Mouse (Mus musculus): ENCODE data around the gene Nt5c. TPM values are rescaled to one million over a fixed set of nuclear protein-coding genes. Genes with fewer than 3 reads are reported as not detected.

Nt5c gene
- polyA plus RNA-seq, 1 experiment from 2014 or later: 67.4 TPM

DNA sequence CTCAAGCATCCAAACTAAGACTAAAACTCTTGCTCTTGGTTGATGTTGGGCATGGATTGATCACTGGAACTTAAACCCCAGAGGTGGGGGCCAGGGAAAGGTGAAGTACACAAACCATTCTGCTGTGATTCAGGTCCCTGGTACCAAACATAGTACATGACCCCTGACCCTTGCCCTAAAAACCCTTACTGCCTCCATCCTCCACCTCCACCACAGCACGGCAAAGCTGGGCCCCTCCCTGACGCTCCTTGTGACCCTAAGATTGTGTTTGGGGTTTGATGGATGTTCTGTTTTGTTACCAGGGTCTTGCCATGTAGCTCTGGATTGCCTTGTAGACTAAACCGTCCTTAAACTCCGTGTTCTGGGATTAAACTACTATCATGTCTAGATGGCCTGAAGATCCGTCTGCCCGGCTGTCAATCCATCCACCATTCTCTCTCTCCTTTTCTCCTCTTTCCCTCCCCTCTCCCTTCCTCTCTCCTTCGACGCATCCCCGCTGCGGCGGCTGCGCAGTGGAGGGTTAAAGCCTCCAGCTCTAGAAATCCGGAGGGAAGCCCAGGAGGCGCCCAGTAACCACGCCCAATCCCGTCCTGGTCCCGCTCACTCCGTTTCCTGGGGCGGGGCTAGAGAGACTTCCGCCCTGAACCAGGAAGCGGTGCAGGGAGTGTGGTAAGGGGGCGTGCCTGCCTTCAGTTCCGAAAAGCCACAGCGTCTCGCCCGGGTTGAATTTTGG, 16.5 kb downstream of the Nt5c start, which contains the start of gene Armc7:
Armc7 (plus strand) TSS at position 643 of the 733 bp plus-strand sequence.
- Histone ChIP-seq H3K27me3 (ENCODE audit: control insufficient read depth, insufficient read depth, low read length) (no peaks in the 10 kb centered on the region), H3K9me3 (replicated peaks; ENCODE audit: control insufficient read depth, low read length) (no peaks in the 10 kb centered on the region), H3K4me1 (ENCODE audit: control insufficient read depth, insufficient read depth, low read length) (peaks cover 6% of the 10 kb centered on the region), H3K4me2 (ENCODE audit: low read depth, low read length) (peak within 1 kb of the TSS; percentile 93), H3K36me3 (replicated peaks; ENCODE audit: control insufficient read depth, insufficient read depth, low read depth, low read length) (no peaks in the 10 kb centered on the region), H3K4me3 (ENCODE audit: low read depth, low read length) (peak within 1 kb of the TSS; percentile 80), H3K27ac (replicated peaks; ENCODE audit: low read depth, low read length) (peak within 1 kb of the TSS; percentile 56), H3K9ac (replicated peaks; ENCODE audit: low read length) (peak within 1 kb of the TSS; percentile 74)
- ATAC-seq (replicated peaks; ENCODE audit: insufficient number of reproducible peaks, low FRiP score, low TSS enrichment, low read depth): peak; percentile 94
- DNase-seq (ENCODE audit: low spot score): peak; percentile 98
- WGBS: under 1% methylated on average over 26 of the region's 26 CpGs

DNA sequence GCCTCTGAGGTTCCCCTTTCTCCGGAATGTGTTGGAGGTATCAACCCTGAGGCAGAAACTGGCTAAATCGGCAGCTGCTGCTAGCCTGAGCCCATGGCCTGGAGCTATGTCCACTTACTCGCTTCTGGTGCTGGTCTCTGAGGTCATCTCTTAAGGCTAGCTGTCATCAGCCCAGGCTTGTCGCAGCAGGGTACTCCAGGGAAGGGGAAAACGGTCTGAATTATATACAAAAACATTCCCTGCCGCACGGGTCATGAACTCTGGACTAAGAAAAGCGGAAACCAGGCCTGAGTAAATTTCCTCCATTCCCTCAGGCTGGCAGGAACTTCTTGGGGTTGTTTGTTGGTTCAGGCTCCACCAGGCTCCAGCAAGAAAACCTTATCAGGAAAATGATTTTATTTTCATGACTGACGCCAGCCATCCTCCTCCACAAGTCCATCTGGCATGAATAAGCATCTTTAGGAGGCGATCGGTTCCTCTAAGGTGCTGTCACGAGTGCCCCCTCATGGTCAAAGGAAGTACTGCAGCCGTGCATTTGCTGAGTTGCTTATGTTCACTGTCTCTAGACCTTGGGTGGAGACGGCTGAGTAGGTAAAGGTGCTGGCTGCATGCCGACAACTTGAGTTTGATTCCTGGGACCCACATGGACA, 17.9 kb downstream of the Nt5c start:
- Histone ChIP-seq H3K4me3 (ENCODE audit: low read depth, low read length) (no peak overlapping the region), H3K27ac (replicated peaks; ENCODE audit: low read depth, low read length) (peak overlapping the region; percentile 66), H3K9me3 (replicated peaks; ENCODE audit: control insufficient read depth, low read length) (no peaks in the 10 kb centered on the region), H3K4me2 (ENCODE audit: low read depth, low read length) (peak overlapping the region; percentile 17; the same call in 1 of the 2 replicates), H3K27me3 (ENCODE audit: control insufficient read depth, insufficient read depth, low read length) (no peaks in the 10 kb centered on the region), H3K36me3 (replicated peaks; ENCODE audit: control insufficient read depth, insufficient read depth, low read depth, low read length) (no peaks in the 10 kb centered on the region), H3K9ac (replicated peaks; ENCODE audit: low read length) (0 out of 2 replicates have a peak overlapping the region, but pooled peaks have one; percentile 5), H3K4me1 (ENCODE audit: control insufficient read depth, insufficient read depth, low read length) (peaks cover 6% of the 10 kb centered on the region)
- ATAC-seq (replicated peaks; ENCODE audit: insufficient number of reproducible peaks, low FRiP score, low TSS enrichment, low read depth) (0 out of 2 replicates have a peak, but pooled peaks have one; percentile 4), DNase-seq (ENCODE audit: low spot score) (peak; percentile 99)
- WGBS: 7% methylated on average over 15 of the region's 15 CpGs

DNA sequence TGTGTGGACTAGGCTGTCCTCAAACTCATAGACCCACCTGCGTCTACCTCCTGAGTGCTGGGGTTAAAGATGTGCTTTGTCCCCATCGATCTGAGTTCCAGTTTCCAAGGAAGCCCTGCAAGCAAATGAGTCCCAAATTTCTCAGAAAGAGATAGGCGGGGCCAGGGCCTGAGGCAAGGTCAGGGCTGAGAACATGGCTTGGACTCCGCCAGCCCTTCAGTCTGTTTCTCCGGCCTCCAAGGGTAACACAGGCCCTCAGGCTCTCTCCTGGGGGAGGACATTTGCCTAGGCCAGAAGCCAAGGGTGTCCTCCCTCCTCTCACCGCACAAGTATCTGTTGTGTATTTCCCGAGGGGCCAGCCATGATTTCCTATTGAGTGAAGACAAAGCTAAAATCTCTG, 19.5 kb downstream of the Nt5c start:
- DNase-seq (ENCODE audit: low spot score) (no peak), ATAC-seq (replicated peaks; ENCODE audit: insufficient number of reproducible peaks, low FRiP score, low TSS enrichment, low read depth) (no peak)
- H3K27ac ChIP-seq (replicated peaks; ENCODE audit: low read depth, low read length): no peak overlapping the region
- H3K36me3 ChIP-seq (replicated peaks; ENCODE audit: control insufficient read depth, insufficient read depth, low read depth, low read length): no peaks in the 10 kb centered on the region
- no peak overlapping the region for H3K9ac ChIP-seq (replicated peaks; ENCODE audit: low read length)
- H3K9me3 ChIP-seq (replicated peaks; ENCODE audit: control insufficient read depth, low read length): no peaks in the 10 kb centered on the region
- no peak overlapping the region for H3K4me3 ChIP-seq (ENCODE audit: low read depth, low read length)
- H3K4me1 ChIP-seq (ENCODE audit: control insufficient read depth, insufficient read depth, low read length): peaks cover 6% of the 10 kb centered on the region
- no peak overlapping the region for H3K4me2 ChIP-seq (ENCODE audit: low read depth, low read length)
- H3K27me3 ChIP-seq (ENCODE audit: control insufficient read depth, insufficient read depth, low read length): no peaks in the 10 kb centered on the region
- 86% methylated on average over 7 of the region's 7 CpGs for WGBS

DNA sequence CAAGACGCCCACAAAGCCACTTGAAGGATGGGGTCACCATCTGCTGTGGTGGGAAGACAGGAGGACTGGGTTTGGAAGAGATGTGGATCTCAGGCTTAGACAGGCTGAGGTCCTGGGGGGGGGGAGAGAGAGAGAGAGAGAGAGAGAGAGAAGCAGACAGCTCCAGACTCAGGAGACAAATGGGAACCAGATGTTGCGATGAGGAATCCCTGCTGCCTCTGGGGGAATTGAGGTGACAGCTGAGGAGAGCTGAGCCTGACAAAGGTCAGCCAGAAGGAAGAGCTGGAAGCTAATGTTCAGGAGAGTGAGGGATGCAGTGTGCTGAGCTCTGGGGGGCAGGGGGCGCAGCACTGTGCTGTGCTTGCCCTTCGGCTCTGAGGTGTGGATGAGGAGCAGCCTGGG, 24.4 kb downstream of the Nt5c start:
- Histone ChIP-seq H3K36me3 (replicated peaks; ENCODE audit: control insufficient read depth, insufficient read depth, low read depth, low read length) (no peaks in the 10 kb centered on the region), H3K27ac (replicated peaks; ENCODE audit: low read depth, low read length) (peak overlapping the region; percentile 59), H3K4me1 (ENCODE audit: control insufficient read depth, insufficient read depth, low read length) (no peaks in the 10 kb centered on the region), H3K4me3 (ENCODE audit: low read depth, low read length) (no peak overlapping the region), H3K9ac (replicated peaks; ENCODE audit: low read length) (peak overlapping the region; percentile 37; the same call in 1 of the 2 replicates), H3K4me2 (ENCODE audit: low read depth, low read length) (no peak overlapping the region; the same call in 1 of the 2 replicates), H3K27me3 (ENCODE audit: control insufficient read depth, insufficient read depth, low read length) (no peaks in the 10 kb centered on the region), H3K9me3 (replicated peaks; ENCODE audit: control insufficient read depth, low read length) (no peaks in the 10 kb centered on the region)
- 18% methylated on average over 4 of the region's 4 CpGs for WGBS
- ATAC-seq (replicated peaks; ENCODE audit: insufficient number of reproducible peaks, low FRiP score, low TSS enrichment, low read depth) (peak; percentile 76), DNase-seq (ENCODE audit: low spot score) (peak; percentile 87)

DNA sequence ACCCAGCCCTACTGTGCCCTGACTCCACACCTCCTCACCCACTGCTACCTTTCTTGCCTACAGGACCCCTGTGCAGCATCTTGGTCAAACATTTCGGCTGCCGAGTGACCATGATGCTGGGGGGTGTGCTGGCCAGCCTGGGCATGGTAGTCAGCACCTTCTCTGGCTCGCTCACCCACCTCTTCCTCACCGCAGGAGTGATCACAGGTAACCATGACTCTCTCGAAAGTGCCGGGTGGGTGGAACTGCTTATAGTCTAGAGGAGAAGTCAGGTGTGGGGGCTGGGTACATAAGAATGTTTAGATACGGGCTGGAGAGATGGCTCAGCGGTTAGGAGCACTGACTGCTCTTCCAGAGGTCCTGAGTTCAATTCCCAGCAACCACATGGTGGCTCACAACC, 26.8 kb downstream of the Nt5c start:
- H3K4me3 ChIP-seq (ENCODE audit: low read depth, low read length): no peak overlapping the region
- H3K36me3 ChIP-seq (replicated peaks; ENCODE audit: control insufficient read depth, insufficient read depth, low read depth, low read length): no peaks in the 10 kb centered on the region
- H3K4me1 ChIP-seq (ENCODE audit: control insufficient read depth, insufficient read depth, low read length): no peaks in the 10 kb centered on the region
- 88% methylated on average over 8 of the region's 8 CpGs for WGBS
- no peak overlapping the region for H3K4me2 ChIP-seq (ENCODE audit: low read depth, low read length)
- H3K9me3 ChIP-seq (replicated peaks; ENCODE audit: control insufficient read depth, low read length): no peaks in the 10 kb centered on the region
- DNase-seq (ENCODE audit: low spot score): no peak
- H3K27ac ChIP-seq (replicated peaks; ENCODE audit: low read depth, low read length): no peak overlapping the region
- H3K9ac ChIP-seq (replicated peaks; ENCODE audit: low read length): no peak overlapping the region
- no peaks in the 10 kb centered on the region for H3K27me3 ChIP-seq (ENCODE audit: control insufficient read depth, insufficient read depth, low read length)
- no peak for ATAC-seq (replicated peaks; ENCODE audit: insufficient number of reproducible peaks, low FRiP score, low TSS enrichment, low read depth)

DNA sequence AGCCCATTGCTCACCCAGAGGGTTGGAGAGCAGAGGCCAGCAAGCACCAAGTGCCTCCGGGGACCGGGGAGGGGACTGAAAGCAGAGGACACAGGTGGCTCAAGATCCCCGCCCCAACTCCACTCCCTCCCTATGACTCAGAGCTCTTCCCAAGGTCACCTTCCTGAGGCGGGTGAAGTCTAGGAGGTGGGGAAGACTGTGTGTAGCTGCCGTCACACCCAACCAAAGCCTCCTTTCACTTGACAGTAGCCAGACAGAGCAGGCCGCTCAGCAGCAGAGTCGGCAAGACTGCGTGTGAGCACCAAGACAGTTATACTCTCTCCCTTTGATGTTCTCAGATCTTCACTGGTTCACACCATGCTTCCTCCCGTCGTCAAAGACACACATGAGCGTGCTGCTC, 28.3 kb downstream of the Nt5c start:
- Histone ChIP-seq H3K4me2 (ENCODE audit: low read depth, low read length) (no peak overlapping the region), H3K4me3 (ENCODE audit: low read depth, low read length) (no peak overlapping the region), H3K4me1 (ENCODE audit: control insufficient read depth, insufficient read depth, low read length) (no peaks in the 10 kb centered on the region), H3K9ac (replicated peaks; ENCODE audit: low read length) (no peak overlapping the region), H3K36me3 (replicated peaks; ENCODE audit: control insufficient read depth, insufficient read depth, low read depth, low read length) (no peaks in the 10 kb centered on the region), H3K27me3 (ENCODE audit: control insufficient read depth, insufficient read depth, low read length) (no peaks in the 10 kb centered on the region), H3K27ac (replicated peaks; ENCODE audit: low read depth, low read length) (no peak overlapping the region), H3K9me3 (replicated peaks; ENCODE audit: control insufficient read depth, low read length) (no peaks in the 10 kb centered on the region)
- ATAC-seq (replicated peaks; ENCODE audit: insufficient number of reproducible peaks, low FRiP score, low TSS enrichment, low read depth) (no peak), DNase-seq (ENCODE audit: low spot score) (no peak)
- WGBS: 74% methylated on average over 11 of the region's 11 CpGs

DNA sequence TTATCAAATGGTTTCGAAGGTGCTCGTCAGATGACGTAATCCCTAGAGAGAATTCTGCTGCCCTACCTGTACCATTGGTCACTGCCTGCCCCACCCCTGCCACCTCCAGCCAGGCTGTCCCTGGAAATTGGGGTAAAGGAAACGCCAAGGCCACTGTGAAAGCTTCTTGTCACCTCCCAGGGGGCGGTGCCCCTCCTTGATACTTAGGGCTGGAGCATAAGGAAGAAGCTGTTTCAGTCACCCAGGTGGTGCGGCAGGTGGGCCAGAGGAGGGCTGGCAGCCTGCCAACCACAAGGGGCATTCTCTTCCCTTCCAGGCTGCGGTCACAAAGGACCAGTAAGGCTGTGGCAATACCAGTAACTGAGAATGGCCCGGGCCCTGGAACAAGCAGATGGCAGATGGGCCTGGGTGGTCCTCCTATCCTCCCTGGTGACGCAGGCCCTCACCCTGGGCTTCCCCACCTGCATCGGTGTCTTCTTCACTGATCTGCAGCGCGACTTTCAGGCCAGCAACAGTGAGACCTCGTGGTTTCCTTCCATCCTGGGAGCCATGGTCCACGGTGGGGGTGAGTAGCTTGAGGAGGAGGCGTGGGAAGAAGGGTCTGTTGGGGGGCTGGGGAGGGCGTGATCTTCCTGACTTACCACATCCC, 29.3 kb downstream of the Nt5c start, which contains the start of gene Slc16a5:
Slc16a5 (plus strand) TSS at position 232 of the 649 bp plus-strand sequence.
- H3K4me2 ChIP-seq (ENCODE audit: low read depth, low read length): no peak within 1 kb of the TSS
- H3K36me3 ChIP-seq (replicated peaks; ENCODE audit: control insufficient read depth, insufficient read depth, low read depth, low read length): no peaks in the 10 kb centered on the region
- no peak for ATAC-seq (replicated peaks; ENCODE audit: insufficient number of reproducible peaks, low FRiP score, low TSS enrichment, low read depth)
- no peaks in the 10 kb centered on the region for H3K4me1 ChIP-seq (ENCODE audit: control insufficient read depth, insufficient read depth, low read length)
- H3K27me3 ChIP-seq (ENCODE audit: control insufficient read depth, insufficient read depth, low read length): no peaks in the 10 kb centered on the region
- no peak within 1 kb of the TSS for H3K27ac ChIP-seq (replicated peaks; ENCODE audit: low read depth, low read length)
- 77% methylated on average over 16 of the region's 16 CpGs for WGBS
- no peaks in the 10 kb centered on the region for H3K9me3 ChIP-seq (replicated peaks; ENCODE audit: control insufficient read depth, low read length)
- H3K9ac ChIP-seq (replicated peaks; ENCODE audit: low read length): no peak within 1 kb of the TSS
- H3K4me3 ChIP-seq (ENCODE audit: low read depth, low read length): no peak within 1 kb of the TSS
- DNase-seq (ENCODE audit: low spot score): no peak

All from embryonic facial prominence, embryonic 11.5 days (tissue).